Mouse (Mus musculus): ENCODE data around the gene Sh2d3c. TPM values are rescaled to one million over a fixed set of nuclear protein-coding genes. Genes with fewer than 3 reads are reported as not detected.

Sh2d3c gene
- total and polyA plus RNA-seq, 2 experiments from 2014 or later: 46.2 to 54.4 TPM

GRCm38 (mm10) chr2:32693282-32693681 is 27.6 kb upstream of the Sh2d3c start:
- H3K9me3 ChIP-seq (ENCODE audit: low read length): no peaks in the 10 kb centered on the region
- 14% methylated on average over 7 of the region's 7 CpGs for WGBS
- TF ChIP-seq CTCF (IDR thresholded peaks at IDR 0.05): no peak
- H3K4me2 ChIP-seq (ENCODE audit: low read depth, low read length, poor library complexity, severe bottlenecking): peak overlapping the region; percentile 73
- peaks cover 3% of the 10 kb centered on the region; the same call in 1 of the 2 replicates for H3K4me1 ChIP-seq (ENCODE audit: insufficient read depth, low read length)
- H3K9ac ChIP-seq (replicated peaks; ENCODE audit: low read length, poor library complexity, severe bottlenecking): peak overlapping the region; percentile 87
- ATAC-seq (ENCODE audit: low FRiP score) (no peak), DNase-seq (ENCODE audit: low spot score) (no peak)
- H3K27me3 ChIP-seq (ENCODE audit: insufficient read depth, low read length): no peaks in the 10 kb centered on the region
- H3K36me3 ChIP-seq (ENCODE audit: insufficient read depth, low read length): peaks cover 9% of the 10 kb centered on the region; the same call in 1 of the 2 replicates
- H3K4me3 ChIP-seq (ENCODE audit: low read depth, low read length): peak overlapping the region; percentile 83
- no peak overlapping the region; the same call in 1 of the 2 replicates for H3K27ac ChIP-seq (ENCODE audit: low read depth, low read length)

DNA sequence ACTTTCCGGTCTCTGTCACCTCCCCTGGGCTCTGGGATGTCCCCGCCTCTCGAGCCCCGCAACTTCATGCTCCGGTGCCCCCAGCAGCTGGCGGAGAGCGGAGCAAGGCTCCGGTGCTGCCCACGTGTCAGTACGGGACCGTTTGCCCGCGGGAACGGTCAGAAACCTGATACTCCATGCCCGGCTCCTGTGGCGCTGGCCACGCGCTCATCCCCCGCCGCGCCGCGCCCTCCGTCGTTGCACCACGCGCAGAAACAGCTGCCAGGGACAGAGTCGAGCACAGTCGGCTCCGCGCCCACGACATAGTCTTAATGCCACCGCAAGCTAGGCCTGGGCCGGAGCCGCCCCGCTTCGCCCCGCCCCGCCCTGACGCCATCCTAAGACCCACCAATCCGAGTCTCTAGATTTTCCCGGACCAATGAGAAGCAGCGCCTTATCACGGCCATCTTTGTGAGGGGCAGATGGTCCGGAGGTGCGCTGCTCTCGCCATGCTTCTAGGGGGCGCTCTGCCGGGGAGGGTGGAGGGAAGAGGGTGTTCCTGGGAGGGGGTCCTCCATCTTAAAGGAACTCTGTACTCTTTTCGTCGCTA is 26.9 kb upstream of the Sh2d3c start:
- Histone ChIP-seq H3K27me3 (ENCODE audit: insufficient read depth, low read length) (no peaks in the 10 kb centered on the region), H3K27ac (ENCODE audit: low read depth, low read length) (peak overlapping the region; percentile 75), H3K4me1 (ENCODE audit: insufficient read depth, low read length) (peaks cover 3% of the 10 kb centered on the region; the same call in 1 of the 2 replicates), H3K36me3 (ENCODE audit: insufficient read depth, low read length) (peaks cover 9% of the 10 kb centered on the region; the same call in 1 of the 2 replicates), H3K9ac (replicated peaks; ENCODE audit: low read length, poor library complexity, severe bottlenecking) (peak overlapping the region; percentile 87), H3K4me3 (ENCODE audit: low read depth, low read length) (peak overlapping the region; percentile 83), H3K9me3 (ENCODE audit: low read length) (no peaks in the 10 kb centered on the region), H3K4me2 (ENCODE audit: low read depth, low read length, poor library complexity, severe bottlenecking) (peak overlapping the region; percentile 73)
- DNase-seq (ENCODE audit: low spot score) (peak; percentile 99), ATAC-seq (ENCODE audit: low FRiP score) (peak; percentile 96)
- peak; percentile 91 for TF ChIP-seq CTCF (IDR thresholded peaks at IDR 0.05)
- WGBS: under 1% methylated on average over 51 of the region's 51 CpGs

DNA sequence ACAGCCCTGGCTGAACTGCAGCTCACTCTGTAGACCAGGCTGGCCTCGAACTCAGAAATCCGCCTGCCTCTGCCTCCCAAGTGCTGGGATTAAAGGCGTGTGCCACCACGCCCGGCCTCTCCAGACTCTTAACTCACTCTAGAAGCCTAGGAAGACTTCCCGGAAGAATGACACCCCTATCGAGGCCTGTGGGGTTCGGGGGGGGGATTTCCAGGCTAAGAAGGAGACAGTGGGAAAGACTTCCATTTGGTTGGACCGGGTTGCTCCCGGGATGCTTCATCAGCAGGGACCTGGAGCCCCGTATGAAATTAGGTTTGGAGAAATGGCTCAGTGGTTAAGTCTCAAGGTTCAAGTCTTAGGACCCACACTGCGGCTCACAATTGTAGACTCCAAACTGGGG is 26.2 kb upstream of the Sh2d3c start:
- ATAC-seq (ENCODE audit: low FRiP score) (no peak), DNase-seq (ENCODE audit: low spot score) (no peak)
- peak overlapping the region; percentile 73 for H3K4me2 ChIP-seq (ENCODE audit: low read depth, low read length, poor library complexity, severe bottlenecking)
- H3K4me1 ChIP-seq (ENCODE audit: insufficient read depth, low read length): peaks cover under 1% of the 10 kb centered on the region; the same call in 1 of the 2 replicates
- peak overlapping the region; percentile 83 for H3K4me3 ChIP-seq (ENCODE audit: low read depth, low read length)
- H3K36me3 ChIP-seq (ENCODE audit: insufficient read depth, low read length): peaks cover 9% of the 10 kb centered on the region; the same call in 1 of the 2 replicates
- H3K27me3 ChIP-seq (ENCODE audit: insufficient read depth, low read length): no peaks in the 10 kb centered on the region
- peak overlapping the region; percentile 57 for H3K27ac ChIP-seq (ENCODE audit: low read depth, low read length)
- no peaks in the 10 kb centered on the region for H3K9me3 ChIP-seq (ENCODE audit: low read length)
- TF ChIP-seq CTCF (IDR thresholded peaks at IDR 0.05): no peak
- H3K9ac ChIP-seq (replicated peaks; ENCODE audit: low read length, poor library complexity, severe bottlenecking): no peak overlapping the region
- 89% methylated on average over 12 of the region's 12 CpGs for WGBS

GRCm38 (mm10) chr2:32699680-32700079 is 21.2 kb upstream of the Sh2d3c start:
- Histone ChIP-seq H3K27ac (ENCODE audit: low read depth, low read length) (no peak overlapping the region), H3K27me3 (ENCODE audit: insufficient read depth, low read length) (no peaks in the 10 kb centered on the region), H3K4me1 (ENCODE audit: insufficient read depth, low read length) (no peaks in the 10 kb centered on the region), H3K9ac (replicated peaks; ENCODE audit: low read length, poor library complexity, severe bottlenecking) (no peak overlapping the region), H3K4me2 (ENCODE audit: low read depth, low read length, poor library complexity, severe bottlenecking) (no peak overlapping the region), H3K9me3 (ENCODE audit: low read length) (no peaks in the 10 kb centered on the region), H3K4me3 (ENCODE audit: low read depth, low read length) (no peak overlapping the region), H3K36me3 (ENCODE audit: insufficient read depth, low read length) (peaks cover 15% of the 10 kb centered on the region; the same call in 1 of the 2 replicates)
- 87% methylated on average over 6 of the region's 6 CpGs for WGBS
- TF ChIP-seq CTCF (IDR thresholded peaks at IDR 0.05): no peak
- ATAC-seq (ENCODE audit: low FRiP score): no peak
- no peak for DNase-seq (ENCODE audit: low spot score)

GRCm38 (mm10) chr2:32700966-32701743 is 19.7 kb upstream of the Sh2d3c start:
- Histone ChIP-seq H3K4me3 (ENCODE audit: low read depth, low read length) (no peak overlapping the region), H3K4me2 (ENCODE audit: low read depth, low read length, poor library complexity, severe bottlenecking) (no peak overlapping the region), H3K27ac (ENCODE audit: low read depth, low read length) (no peak overlapping the region), H3K4me1 (ENCODE audit: insufficient read depth, low read length) (no peaks in the 10 kb centered on the region), H3K9ac (replicated peaks; ENCODE audit: low read length, poor library complexity, severe bottlenecking) (no peak overlapping the region), H3K9me3 (ENCODE audit: low read length) (no peaks in the 10 kb centered on the region), H3K36me3 (ENCODE audit: insufficient read depth, low read length) (peaks cover 25% of the 10 kb centered on the region), H3K27me3 (ENCODE audit: insufficient read depth, low read length) (no peaks in the 10 kb centered on the region)
- ATAC-seq (ENCODE audit: low FRiP score) (no peak), DNase-seq (ENCODE audit: low spot score) (no peak)
- TF ChIP-seq CTCF (IDR thresholded peaks at IDR 0.05): no peak
- 90% methylated on average over 14 of the region's 14 CpGs for WGBS

DNA sequence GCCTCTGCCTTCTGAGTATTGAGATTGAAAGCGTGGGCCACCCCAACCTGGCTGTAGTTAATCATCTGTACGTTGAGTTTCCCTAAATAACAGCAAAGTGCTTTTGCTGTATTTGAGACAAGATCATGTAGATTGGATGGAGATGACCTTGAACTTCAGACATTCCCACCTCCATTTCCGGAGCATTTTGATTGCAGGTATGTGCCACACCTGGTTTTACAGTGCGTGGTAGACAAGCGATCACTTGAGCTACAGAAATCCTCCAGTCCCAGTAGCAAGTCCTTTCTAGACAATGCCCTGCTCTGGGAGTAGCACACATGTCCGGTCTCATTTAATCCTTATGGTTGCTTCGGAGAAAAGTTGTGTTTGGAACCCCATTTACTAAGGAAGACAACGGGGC is 17.8 kb upstream of the Sh2d3c start:
- TF ChIP-seq CTCF (IDR thresholded peaks at IDR 0.05): no peak
- Histone ChIP-seq H3K4me1 (ENCODE audit: insufficient read depth, low read length) (no peaks in the 10 kb centered on the region), H3K9me3 (ENCODE audit: low read length) (no peaks in the 10 kb centered on the region), H3K4me3 (ENCODE audit: low read depth, low read length) (no peak overlapping the region), H3K9ac (replicated peaks; ENCODE audit: low read length, poor library complexity, severe bottlenecking) (no peak overlapping the region), H3K27me3 (ENCODE audit: insufficient read depth, low read length) (no peaks in the 10 kb centered on the region), H3K4me2 (ENCODE audit: low read depth, low read length, poor library complexity, severe bottlenecking) (no peak overlapping the region), H3K27ac (ENCODE audit: low read depth, low read length) (no peak overlapping the region), H3K36me3 (ENCODE audit: insufficient read depth, low read length) (peaks cover 38% of the 10 kb centered on the region)
- ATAC-seq (ENCODE audit: low FRiP score) (no peak), DNase-seq (ENCODE audit: low spot score) (no peak)
- WGBS: 97% methylated on average over 8 of the region's 8 CpGs
